Mouse (Mus musculus): ENCODE measurements at regions not wholly inside any gene's neighbourhood (a gene's known extent, or its start where the extent isn't known, plus 50 kb on each side); places are given as distances from the start of the nearest gene placed in this dataset. TPM values are rescaled to one million over a fixed set of nuclear protein-coding genes. Genes with fewer than 3 reads are reported as not detected.

- no peak for DNase-seq (ENCODE audit: low spot score)
- Histone ChIP-seq H3K4me3 (no peak overlapping the region), H3K27ac (no peak overlapping the region), H3K27me3 (ENCODE audit: low read depth, poor library complexity, severe bottlenecking) (no peaks in the 10 kb centered on the region), H3K4me1 (no peaks in the 10 kb centered on the region), H3K9me3 (replicated peaks) (no peaks in the 10 kb centered on the region), H3K36me3 (no peaks in the 10 kb centered on the region)
- WGBS = 85% methylated on average over 4 of the region's 4 CpGs
These were observed 65.8 kb upstream of the Mkln1 start for GRCm38 (mm10) chr6:31332714-31333113.

GRCm38 (mm10) chr6:31333228-31333922 lies 65.2 kb upstream of the Mkln1 start:
- no peaks in the 10 kb centered on the region for H3K36me3 ChIP-seq

GRCm38 (mm10) chr6:31334086-31334485 lies 64.4 kb upstream of the Mkln1 start:
- no peak overlapping the region for H3K4me3 ChIP-seq

More at GRCm38 (mm10) chr6:31333228-31333922, 65.2 kb upstream of the Mkln1 start:
- no peak for DNase-seq (ENCODE audit: low spot score)
- Histone ChIP-seq H3K4me3 (no peak overlapping the region), H3K27me3 (ENCODE audit: low read depth, poor library complexity, severe bottlenecking) (no peaks in the 10 kb centered on the region), H3K27ac (no peak overlapping the region; the same call in 1 of the 2 replicates), H3K4me1 (no peaks in the 10 kb centered on the region), H3K9me3 (replicated peaks) (no peaks in the 10 kb centered on the region)
- 83% methylated on average over 16 of the region's 16 CpGs for WGBS

DNA sequence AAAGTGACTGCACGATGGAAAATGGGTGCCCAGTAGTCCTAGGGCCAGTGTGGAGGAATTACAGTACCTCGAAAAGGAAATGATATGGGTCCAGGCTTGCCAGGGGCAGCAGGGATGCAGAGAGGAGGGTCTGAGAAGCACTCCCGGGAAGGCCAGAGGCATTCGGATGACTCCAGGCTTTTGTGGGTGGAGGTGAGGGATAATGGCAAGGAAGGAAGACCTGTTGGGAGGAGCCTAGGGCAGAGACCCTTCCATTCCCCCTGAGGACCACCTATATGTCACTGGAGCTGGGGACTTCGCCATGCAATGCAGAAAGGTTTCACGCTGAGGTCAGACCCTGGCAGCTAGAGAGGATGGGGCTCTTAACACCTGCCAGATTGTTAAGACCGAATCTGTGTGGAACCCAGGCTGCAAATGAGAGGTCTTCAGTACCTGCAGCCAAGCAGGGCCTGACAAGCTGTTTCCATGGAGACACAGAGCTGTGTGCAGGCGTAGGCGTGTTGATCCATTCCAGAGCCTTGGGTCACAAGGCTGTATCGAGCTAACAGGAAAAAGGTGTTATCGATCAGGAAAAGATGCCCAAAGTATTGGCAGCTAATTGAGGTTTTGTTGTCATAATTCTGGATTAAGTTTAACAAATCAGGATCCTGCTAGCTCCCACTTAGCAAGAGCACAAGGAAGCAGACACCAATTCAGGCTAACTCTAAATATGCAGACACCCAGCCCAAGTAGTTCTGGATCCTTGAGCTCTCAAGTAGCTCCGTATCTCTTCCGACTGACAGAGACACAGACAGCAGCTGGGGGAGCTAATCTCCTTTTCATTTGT lies 59.2 kb upstream of the Mkln1 start:
- DNase-seq (ENCODE audit: low spot score) = no peak
- no peaks in the 10 kb centered on the region for H3K27me3 ChIP-seq (ENCODE audit: low read depth, poor library complexity, severe bottlenecking)

More at GRCm38 (mm10) chr6:31334086-31334485, 64.4 kb upstream of the Mkln1 start:
- Histone ChIP-seq H3K36me3 (no peaks in the 10 kb centered on the region), H3K4me1 (0 out of 2 replicates have a peak, but pooled peaks cover 1% of the 10 kb centered on the region), H3K9me3 (replicated peaks) (no peaks in the 10 kb centered on the region), H3K27me3 (ENCODE audit: low read depth, poor library complexity, severe bottlenecking) (no peaks in the 10 kb centered on the region), H3K27ac (no peak overlapping the region)
- WGBS = 89% methylated on average over 4 of the region's 4 CpGs
- no peak for DNase-seq (ENCODE audit: low spot score)

GRCm38 (mm10) chr6:31339948-31340250 lies 58.6 kb upstream of the Mkln1 start:
- Histone ChIP-seq H3K36me3 (no peaks in the 10 kb centered on the region), H3K27me3 (ENCODE audit: low read depth, poor library complexity, severe bottlenecking) (no peaks in the 10 kb centered on the region), H3K4me3 (no peak overlapping the region), H3K27ac (no peak overlapping the region), H3K4me1 (peaks cover 6% of the 10 kb centered on the region), H3K9me3 (replicated peaks) (no peaks in the 10 kb centered on the region)
- no peak for DNase-seq (ENCODE audit: low spot score)
- 64% methylated on average over 1 of the region's 1 CpGs for WGBS

More for the DNA sequence above, 59.2 kb upstream of the Mkln1 start:
- H3K4me1 ChIP-seq = peaks cover 6% of the 10 kb centered on the region
- H3K4me3 ChIP-seq = no peak overlapping the region
- no peak overlapping the region for H3K27ac ChIP-seq
- no peaks in the 10 kb centered on the region for H3K9me3 ChIP-seq (replicated peaks)
- H3K36me3 ChIP-seq = no peaks in the 10 kb centered on the region
- WGBS = 64% methylated on average over 13 of the region's 13 CpGs

GRCm38 (mm10) chr6:31345366-31346084 lies 53.0 kb upstream of the Mkln1 start:
- Histone ChIP-seq H3K4me1 (no peaks in the 10 kb centered on the region), H3K36me3 (no peaks in the 10 kb centered on the region), H3K27ac (no peak overlapping the region), H3K9me3 (replicated peaks) (no peaks in the 10 kb centered on the region), H3K27me3 (ENCODE audit: low read depth, poor library complexity, severe bottlenecking) (no peaks in the 10 kb centered on the region), H3K4me3 (no peak overlapping the region)
- DNase-seq (ENCODE audit: low spot score) = no peak
- 72% methylated on average over 10 of the region's 10 CpGs for WGBS

- DNase-seq (ENCODE audit: low spot score) = no peak
- WGBS = 96% methylated on average over 4 of the region's 4 CpGs
- H3K9me3 ChIP-seq (replicated peaks) = no peaks in the 10 kb centered on the region
- H3K4me3 ChIP-seq = no peak overlapping the region
- no peak overlapping the region for H3K27ac ChIP-seq
- no peaks in the 10 kb centered on the region for H3K4me1 ChIP-seq
- no peaks in the 10 kb centered on the region for H3K36me3 ChIP-seq
- H3K27me3 ChIP-seq (ENCODE audit: low read depth, poor library complexity, severe bottlenecking) = no peaks in the 10 kb centered on the region
These were observed 50.2 kb upstream of the Mkln1 start for GRCm38 (mm10) chr6:31348333-31348732.

MicroRNAs in the stretch of these regions (microRNA counts, 519-probe panel; counts per million panel counts)
- microRNA mmu-miR-29a = 684 counts per million, percentile 72 among the panel's probes with 10 or more counts

Small RNA genes lying in the stretch of these regions (microRNA-seq; reads per million reads assigned to microRNA genes)
- gene Mir29a (12.3 reads per million, percentile 22 among the genes with 10 or more reads in this experiment), gene Mir29b-1 (not detected)

All from limb, embryonic 10.5 days (tissue).